Mouse (Mus musculus) frontal cortex, adult (tissue): Measurements from ENCODE around the gene Nipsnap1.

Experiments used
- ATAC-seq: cut with Nextera tagmentation; 2 replicates; pipeline ENCODE4 v1.9.2; 2017; ENCODE audit warnings: mild to moderate bottlenecking, moderate library complexity, mixed read lengths; ENCODE audit not compliant: low TSS enrichment

Nipsnap1 gene

DNA sequence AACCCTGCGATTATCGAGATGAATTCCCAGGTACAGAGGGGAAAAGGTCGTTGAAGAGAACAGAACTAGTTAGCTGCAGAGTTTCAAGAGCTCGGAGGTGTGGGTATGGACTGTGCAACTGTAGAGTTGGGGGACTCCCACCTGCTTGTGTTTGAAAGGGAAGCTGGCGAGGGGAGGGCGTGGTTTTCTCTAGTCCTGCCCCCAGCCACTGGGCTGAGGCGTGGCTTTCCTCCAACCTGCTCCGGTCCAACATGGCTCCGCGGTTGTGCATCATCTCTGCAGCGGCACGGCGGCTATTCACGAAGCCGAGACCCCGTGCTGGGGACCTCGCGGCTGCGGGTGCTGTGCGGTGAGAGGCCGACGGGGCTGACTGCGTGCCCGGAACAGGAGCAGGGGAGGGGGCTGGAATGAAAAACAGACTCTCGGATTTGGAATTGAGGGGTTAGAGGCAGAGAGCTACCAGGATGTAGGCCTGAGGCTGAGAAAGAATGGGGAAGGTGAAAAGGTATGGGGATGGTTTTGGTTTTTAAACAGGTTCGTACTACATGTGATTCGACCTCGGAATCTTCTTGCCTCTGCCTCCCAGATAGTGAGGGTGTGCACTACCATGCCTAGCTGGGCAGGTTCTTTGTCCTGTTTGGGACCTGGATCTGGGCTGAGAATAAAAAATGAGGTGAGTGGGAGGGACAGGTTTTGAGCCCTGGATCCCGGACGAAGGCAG, at the start of gene Nipsnap1:
Nipsnap1 (plus strand) TSS at position 197 of the 721 bp plus-strand sequence.
- peak; percentile 96 for ATAC-seq

GRCm38 (mm10) chr11:4826152-4826778, 47.5 kb upstream of the Nipsnap1 start:
- peak; percentile 38; the same call in 1 of the 2 replicates for ATAC-seq

DNA sequence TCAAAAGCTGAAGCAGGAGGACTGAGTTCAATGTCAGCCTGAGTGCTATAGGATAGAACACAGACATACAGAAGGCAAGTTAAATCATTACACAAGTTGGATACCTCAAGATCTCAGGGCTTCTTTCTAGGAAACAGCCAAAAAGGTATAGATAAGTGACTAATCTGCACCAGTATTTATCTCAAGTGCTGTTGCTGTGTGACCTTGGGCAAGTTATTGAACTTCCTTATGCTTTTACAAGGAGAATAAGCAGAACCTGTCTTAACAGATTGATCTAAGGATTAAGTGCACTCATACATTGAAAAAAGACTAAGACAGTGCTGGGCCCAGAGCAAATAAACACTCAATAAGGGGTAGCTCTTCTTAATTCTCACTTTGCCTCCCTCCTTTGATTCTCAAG, 46.4 kb upstream of the Nipsnap1 start:
- no peak for ATAC-seq

GRCm38 (mm10) chr11:4827916-4828315, 45.8 kb upstream of the Nipsnap1 start:
- ATAC-seq: no peak

GRCm38 (mm10) chr11:4831066-4831465, 42.7 kb upstream of the Nipsnap1 start:
- no peak for ATAC-seq

GRCm38 (mm10) chr11:4833295-4833939, 40.3 kb upstream of the Nipsnap1 start:
- ATAC-seq: no peak

GRCm38 (mm10) chr11:4835436-4835835, 38.3 kb upstream of the Nipsnap1 start:
- ATAC-seq: no peak

- peak; percentile 73; the same call in 1 of the 2 replicates for ATAC-seq
Measured at GRCm38 (mm10) chr11:4836755-4837154, 37.0 kb upstream of the Nipsnap1 start.

DNA sequence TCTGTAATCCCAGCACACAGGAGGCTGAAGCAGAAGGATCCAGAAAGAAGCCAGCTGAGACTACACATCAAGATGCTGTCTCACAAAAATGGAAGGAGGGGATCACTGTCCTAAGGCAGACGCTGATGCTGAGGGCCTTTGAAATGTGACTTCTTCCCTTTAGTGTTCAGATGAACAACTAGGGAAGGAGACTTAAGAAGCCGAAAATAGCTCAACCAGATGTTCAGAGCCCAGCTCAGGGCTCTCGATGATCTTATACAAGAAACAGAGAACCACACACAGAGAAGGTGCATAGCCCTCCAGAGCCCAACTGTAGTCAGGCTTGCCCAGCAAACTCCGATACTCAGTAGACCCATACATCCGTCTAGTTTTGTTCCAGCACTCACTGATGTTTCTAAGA, 36.4 kb upstream of the Nipsnap1 start:
- ATAC-seq: no peak

DNA sequence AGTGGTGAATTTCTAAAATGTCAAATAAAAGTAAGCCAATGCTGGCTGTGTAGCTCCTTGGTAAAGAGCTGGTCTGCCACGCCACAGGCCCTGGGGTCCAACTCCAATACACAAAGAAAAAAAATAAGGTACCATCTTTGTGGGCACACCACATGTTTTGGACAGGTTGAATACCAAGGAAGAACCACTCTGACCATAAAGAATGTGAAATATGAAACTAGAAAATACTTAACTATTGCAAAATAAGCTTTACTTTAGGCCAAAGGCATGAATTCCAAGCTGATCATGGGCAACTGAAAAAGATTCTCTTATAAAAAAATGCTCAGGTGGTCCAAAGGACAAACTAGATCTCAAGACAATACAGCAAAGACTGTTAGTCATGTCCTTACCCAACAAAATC, 35.5 kb upstream of the Nipsnap1 start:
- ATAC-seq: no peak

DNA sequence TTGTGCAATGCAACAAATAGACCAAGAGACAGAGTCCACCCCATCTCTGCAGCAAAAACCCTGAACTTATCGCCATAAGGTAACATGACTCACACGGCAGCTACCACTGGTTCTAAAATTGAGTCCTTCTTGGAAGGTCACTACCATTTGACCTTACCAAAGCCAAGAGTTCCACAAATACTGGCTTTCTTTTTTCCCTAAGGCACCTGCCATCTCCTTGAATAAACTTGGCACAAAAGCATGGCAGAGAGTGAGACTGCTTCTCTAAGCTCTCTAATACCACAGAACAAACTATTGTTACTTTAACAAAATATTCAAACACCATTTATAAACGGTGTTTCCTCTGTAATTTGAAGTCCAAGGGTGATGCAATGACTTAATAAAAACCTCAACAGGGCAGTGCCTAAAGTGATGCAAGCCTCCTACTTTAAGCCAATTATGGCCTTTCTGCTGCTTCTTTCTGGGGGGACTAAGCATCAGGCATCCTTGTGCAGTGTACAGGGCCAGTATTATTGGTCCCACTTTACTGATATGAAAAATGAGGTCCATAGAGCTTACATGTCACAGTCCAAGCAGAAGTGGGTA, 32.7 kb upstream of the Nipsnap1 start:
- ATAC-seq: no peak

DNA sequence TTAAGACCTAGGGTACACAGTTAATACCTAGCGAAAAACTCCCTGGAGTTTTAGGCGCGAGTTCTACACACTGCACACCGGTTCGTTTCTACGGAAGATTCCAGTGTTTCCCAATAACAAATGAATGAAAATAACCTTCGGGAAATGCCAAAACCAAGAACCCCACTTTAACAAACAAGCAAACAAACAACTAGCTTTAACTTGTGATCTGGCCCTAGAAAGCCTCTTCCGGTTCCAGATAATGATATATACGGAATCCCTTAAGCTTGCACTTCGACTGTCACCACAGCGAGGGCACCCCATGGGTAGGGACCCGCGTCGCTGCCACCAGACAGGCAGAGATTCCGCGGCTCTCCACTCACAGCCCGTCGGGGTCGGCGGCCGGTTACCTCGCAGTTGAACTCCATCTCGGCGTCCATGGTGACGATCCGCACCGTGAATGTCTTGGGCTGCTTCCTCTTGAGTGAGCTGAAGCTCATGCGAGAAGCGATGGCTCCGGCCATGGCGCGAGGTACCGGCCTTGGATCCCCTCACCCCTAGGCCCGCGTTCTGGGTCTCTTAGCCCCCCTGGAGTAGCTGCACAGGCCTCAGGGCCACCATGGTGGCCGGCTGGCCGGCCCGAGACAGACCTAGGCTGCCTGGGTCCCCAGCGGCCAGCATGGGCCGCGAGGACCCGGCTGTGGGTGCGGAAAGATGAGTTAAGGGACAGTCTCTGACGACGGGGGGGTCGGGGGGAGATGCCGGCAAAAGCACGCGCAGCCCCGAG, 25.1 kb upstream of the Nipsnap1 start:
- ATAC-seq: peak; percentile 13; the same call in 1 of the 2 replicates

GRCm38 (mm10) chr11:4849258-4849943, 24.4 kb upstream of the Nipsnap1 start, which contains the start of gene Nf2:
TSS of gene Nf2 (minus strand) at chr11:4849536.
- peak; percentile 100 for ATAC-seq

DNA sequence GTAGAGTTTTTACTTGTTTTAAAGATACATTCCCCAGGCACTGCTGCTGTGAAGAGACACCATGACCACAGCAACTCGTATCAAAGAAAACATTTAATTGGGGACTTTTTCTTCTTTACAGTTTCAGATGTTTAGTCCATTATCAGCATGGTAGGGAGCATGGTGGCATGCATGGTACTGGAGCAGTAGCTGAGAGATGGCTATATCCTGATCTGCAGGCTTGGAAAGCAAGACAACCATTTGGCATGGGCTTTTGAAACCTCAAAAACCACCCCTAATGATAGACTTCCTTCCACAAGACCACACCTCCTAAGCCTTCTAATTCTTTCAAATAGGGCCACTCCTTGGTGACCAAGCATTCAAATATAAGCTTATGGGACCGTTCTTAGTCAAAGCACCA, 23.3 kb upstream of the Nipsnap1 start:
- no peak for ATAC-seq

GRCm38 (mm10) chr11:4853021-4853420, 20.7 kb upstream of the Nipsnap1 start:
- ATAC-seq: no peak

DNA sequence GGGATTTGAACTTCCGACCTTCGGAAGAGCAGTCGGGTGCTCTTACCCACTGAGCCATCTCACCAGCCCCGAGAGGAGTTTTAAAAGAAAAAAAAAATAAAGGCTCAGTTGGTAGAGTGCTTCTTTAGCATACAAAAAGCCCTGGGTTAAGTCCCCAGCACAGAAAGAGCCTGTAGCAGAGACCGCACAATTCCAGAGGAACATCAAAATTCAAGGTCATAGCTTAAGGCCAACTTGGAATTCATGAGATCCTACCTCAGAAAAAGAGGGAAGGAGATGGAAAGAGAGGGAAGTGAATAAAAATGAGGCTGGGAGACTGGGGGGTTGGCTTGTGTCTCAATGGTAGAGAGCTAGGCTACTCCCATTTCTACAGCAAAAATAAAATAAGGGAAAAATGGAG, 19.6 kb upstream of the Nipsnap1 start:
- no peak for ATAC-seq

DNA sequence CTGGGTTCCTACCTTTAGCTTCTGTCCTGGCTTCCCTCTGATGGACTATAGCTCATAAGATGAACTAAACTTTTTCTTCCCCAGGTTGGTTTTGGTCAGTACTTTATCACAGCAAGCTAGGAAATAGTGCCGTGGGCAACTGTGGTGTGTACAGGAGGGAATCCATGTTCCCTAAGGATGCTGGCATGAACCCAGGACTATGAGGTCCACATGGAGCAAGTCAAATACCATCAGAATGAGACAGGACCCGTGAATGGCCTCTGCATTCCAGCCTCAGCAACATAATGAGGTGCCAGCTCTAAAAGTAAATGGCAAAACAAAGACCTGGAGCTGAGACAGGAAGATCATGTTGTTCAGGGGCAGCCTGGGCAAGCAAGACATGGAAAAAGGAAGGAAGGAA, 15.3 kb upstream of the Nipsnap1 start:
- no peak for ATAC-seq

- no peak for ATAC-seq
Measured at GRCm38 (mm10) chr11:4860986-4861385, 12.8 kb upstream of the Nipsnap1 start.

- ATAC-seq: no peak
Measured at GRCm38 (mm10) chr11:4861816-4862604, 11.7 kb upstream of the Nipsnap1 start.

DNA sequence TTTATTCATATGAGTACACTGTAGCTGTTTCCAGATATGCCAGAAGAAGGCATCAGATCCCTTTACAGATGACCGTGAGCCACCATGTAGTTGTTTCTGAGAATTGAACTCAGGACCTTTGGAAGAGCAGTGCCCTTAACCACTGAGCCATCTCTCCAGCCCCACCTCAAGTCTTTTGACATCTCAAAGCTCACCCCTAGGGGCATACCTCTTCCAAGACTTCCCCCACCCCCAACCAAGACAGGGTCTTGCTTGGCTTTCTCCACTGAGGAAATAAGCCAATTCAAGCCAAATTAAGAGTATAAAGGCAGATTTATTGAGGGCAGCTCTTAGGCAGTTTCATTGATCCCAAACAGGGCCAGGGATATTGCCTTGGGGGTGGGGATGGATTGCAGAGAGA, 11.0 kb upstream of the Nipsnap1 start:
- no peak for ATAC-seq
